Mouse (Mus musculus): ENCODE data around the gene Bmx.

- no peak for TF ChIP-seq TAL1 (IDR thresholded peaks at IDR 0.05; ENCODE audit: low read length)
- TF ChIP-seq GATA1 (IDR thresholded peaks at IDR 0.05; ENCODE audit: low read length) = no peak
These were observed 6.9 kb upstream of the Bmx start for GRCm38 (mm10) chrX:164264861-164265260.
